ENCODE assay signal across 14 mouse cellular contexts in the genomic region with DNA sequence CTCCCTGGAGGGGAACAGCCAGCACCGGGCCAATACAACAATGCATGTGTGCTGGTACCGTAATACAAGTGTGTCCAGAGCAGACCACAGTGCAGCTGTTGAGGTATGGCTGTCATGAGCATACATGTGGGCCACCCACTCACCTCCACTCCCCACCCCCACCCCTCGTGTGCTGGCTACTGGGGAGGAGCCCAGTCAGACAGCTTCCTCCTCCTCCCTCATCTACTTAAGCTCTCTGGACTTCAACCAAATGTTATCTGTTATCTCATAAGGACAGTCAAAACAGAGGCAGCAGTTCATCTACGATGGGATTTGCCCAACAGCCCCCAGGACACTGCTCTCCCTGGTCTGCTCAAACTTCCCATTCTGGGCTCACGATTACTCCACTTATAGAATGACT. TPM values are rescaled to one million over a fixed set of nuclear protein-coding genes. Genes with fewer than 3 reads are reported as not detected.
DNase-seq lines count a peak whose midpoint lies in the region; ATAC-seq and TF ChIP-seq lines count a peak whose summit lies in the region.
"Had no signal": no experiment of that assay in that cellular context is flagged by ENCODE, and none has a peak within 500 bp of the region (broad histone marks: within the 10 kb centered on the region; RNA-seq: fewer than 3 reads in every experiment).

No protein-coding gene starts in this region.

- 84% methylated on average over 5 of the region's 5 CpGs for WGBS in neural tube, embryonic 14.5 days
- 83% methylated on average over 5 of the region's 5 CpGs for WGBS in neural tube, embryonic 15.5 days
- WGBS in liver, embryonic 12.5 days (ENCODE audit: insufficient replicate concordance), result 35% methylated on average over 5 of the region's 5 CpGs

- no peak overlapping the region for H3K27ac ChIP-seq in neural tube, embryonic 14.5 days (ENCODE audit: low read depth, low read length)
- H3K27ac ChIP-seq in neural tube, embryonic 15.5 days (replicated peaks), result no peak overlapping the region
- H3K27ac ChIP-seq in liver, embryonic 12.5 days, result no peak overlapping the region
- no peak overlapping the region for H3K27ac ChIP-seq in gastrocnemius, adult 2 months

- no peak overlapping the region for H3K9ac ChIP-seq in neural tube, embryonic 14.5 days (replicated peaks; ENCODE audit: low read depth, low read length)
- no peak overlapping the region for H3K9ac ChIP-seq in neural tube, embryonic 15.5 days (replicated peaks)
- H3K9ac ChIP-seq in liver, embryonic 12.5 days, result no peak overlapping the region

- TF ChIP-seq CTCF in gastrocnemius, adult 2 months (IDR thresholded peaks at IDR 0.05), result no peak

- intact Hi-C loops in gastrocnemius, adult 2 months (cut with DNase I), result no loop called here

- no peak overlapping the region for H3K4me2 ChIP-seq in neural tube, embryonic 14.5 days (ENCODE audit: low read depth, low read length)
- no peak overlapping the region for H3K4me2 ChIP-seq in neural tube, embryonic 15.5 days
- H3K4me2 ChIP-seq in liver, embryonic 12.5 days, result peak overlapping the region; percentile 20; the same call in 1 of the 2 replicates

- H3K36me3 ChIP-seq in neural tube, embryonic 14.5 days (ENCODE audit: control insufficient read depth, insufficient read depth, low read length), result peaks cover 26% of the 10 kb centered on the region
- H3K36me3 ChIP-seq in neural tube, embryonic 15.5 days, result peaks cover 40% of the 10 kb centered on the region
- peaks cover 36% of the 10 kb centered on the region for H3K36me3 ChIP-seq in liver, embryonic 12.5 days

- H3K4me3 ChIP-seq in neural tube, embryonic 14.5 days (ENCODE audit: low read depth, low read length), result no peak overlapping the region
- no peak overlapping the region for H3K4me3 ChIP-seq in neural tube, embryonic 15.5 days (replicated peaks)
- no peak overlapping the region for H3K4me3 ChIP-seq in liver, embryonic 12.5 days
- no peak overlapping the region for H3K4me3 ChIP-seq in gastrocnemius, adult 2 months

- peak; percentile 7; the same call in 1 of the 2 replicates for ATAC-seq in frontal cortex, adult (ENCODE audit: low TSS enrichment)
- ATAC-seq in neural tube, embryonic 14.5 days (ENCODE audit: low read depth), result peak; percentile 50; the same call in 1 of the 2 replicates
- no peak for ATAC-seq in neural tube, embryonic 15.5 days (ENCODE audit: low FRiP score)
- ATAC-seq in liver, embryonic 12.5 days, result peak; percentile 79
- no peak for ATAC-seq in inflammation-experienced regulatory T-cells, adult 6 months

- H3K9me3 ChIP-seq in neural tube, embryonic 14.5 days (ENCODE audit: control insufficient read depth, low read length), result no peaks in the 10 kb centered on the region
- no peaks in the 10 kb centered on the region for H3K9me3 ChIP-seq in neural tube, embryonic 15.5 days (replicated peaks)
- no peaks in the 10 kb centered on the region for H3K9me3 ChIP-seq in liver, embryonic 12.5 days (replicated peaks)

- H3K27me3 ChIP-seq in neural tube, embryonic 14.5 days (ENCODE audit: control insufficient read depth, insufficient read depth, low read length), result no peaks in the 10 kb centered on the region
- no peaks in the 10 kb centered on the region for H3K27me3 ChIP-seq in neural tube, embryonic 15.5 days (replicated peaks)
- H3K27me3 ChIP-seq in liver, embryonic 12.5 days (replicated peaks), result no peaks in the 10 kb centered on the region
- H3K27me3 ChIP-seq: Patski had no signal

- H3K4me1 ChIP-seq in neural tube, embryonic 14.5 days (ENCODE audit: control insufficient read depth, insufficient read depth, low read length), result no peaks in the 10 kb centered on the region
- no peaks in the 10 kb centered on the region for H3K4me1 ChIP-seq in neural tube, embryonic 15.5 days
- H3K4me1 ChIP-seq in liver, embryonic 12.5 days, result peaks cover 29% of the 10 kb centered on the region

- no peak for DNase-seq in frontal cortex, postnatal 36 days (ENCODE audit: low spot score in 2 of 2)
- no peak for DNase-seq in embryo, embryonic 9.5 days (ENCODE audit: extremely low spot score)
- DNase-seq in gastrocnemius, adult 2 months, result no peak
- DNase-seq: adrenal gland, postnatal 14 days; cerebellum, adult 18-20 months; gastrocnemius, postnatal 10 days; layer of hippocampus, adult 9-11 months; thymus, postnatal 25 days had no signal

RNA-seq across cellular contexts. Expression of a gene that starts 39.5 kb away (rescaled TPM):
- 357 and 382 TPM in 2 replicates for polyA plus RNA-seq in neural tube, embryonic 14.5 days (2014; fragmentation: Nextera tagmentation; extraction: Ambion mirVana)
- 300 and 346 TPM in 2 replicates for polyA plus RNA-seq in neural tube, embryonic 15.5 days (2015; fragmentation: Nextera tagmentation; extraction: Ambion mirVana)
- 60.1 and 65.0 TPM in 2 replicates for polyA plus RNA-seq in liver, embryonic 12.5 days (2016; fragmentation: Nextera tagmentation; extraction: Ambion mirVana)
- total RNA-seq in gastrocnemius, adult 2 months (2021), result 10 to 100 TPM; 90.1 to 90.5 TPM
- polyA plus RNA-seq in inflammation-experienced regulatory T-cells, adult 6 months (2017; shearing (Covaris generic)), result 10 to 100 TPM; 30.5 to 33.7 (median 32.4) TPM

Comparison
In these comparisons a context has a peak if more than half of its experiments do, and no peak if none do; other contexts are left out.
1. ATAC-seq: peak in frontal cortex, adult (single experiment), neural tube, embryonic 14.5 days (single experiment) and liver, embryonic 12.5 days (single experiment); none in neural tube, embryonic 15.5 days (single experiment) and inflammation-experienced regulatory T-cells, adult 6 months (single experiment).